8 mouse cellular contexts compared by ENCODE assay signal in the genomic region with DNA sequence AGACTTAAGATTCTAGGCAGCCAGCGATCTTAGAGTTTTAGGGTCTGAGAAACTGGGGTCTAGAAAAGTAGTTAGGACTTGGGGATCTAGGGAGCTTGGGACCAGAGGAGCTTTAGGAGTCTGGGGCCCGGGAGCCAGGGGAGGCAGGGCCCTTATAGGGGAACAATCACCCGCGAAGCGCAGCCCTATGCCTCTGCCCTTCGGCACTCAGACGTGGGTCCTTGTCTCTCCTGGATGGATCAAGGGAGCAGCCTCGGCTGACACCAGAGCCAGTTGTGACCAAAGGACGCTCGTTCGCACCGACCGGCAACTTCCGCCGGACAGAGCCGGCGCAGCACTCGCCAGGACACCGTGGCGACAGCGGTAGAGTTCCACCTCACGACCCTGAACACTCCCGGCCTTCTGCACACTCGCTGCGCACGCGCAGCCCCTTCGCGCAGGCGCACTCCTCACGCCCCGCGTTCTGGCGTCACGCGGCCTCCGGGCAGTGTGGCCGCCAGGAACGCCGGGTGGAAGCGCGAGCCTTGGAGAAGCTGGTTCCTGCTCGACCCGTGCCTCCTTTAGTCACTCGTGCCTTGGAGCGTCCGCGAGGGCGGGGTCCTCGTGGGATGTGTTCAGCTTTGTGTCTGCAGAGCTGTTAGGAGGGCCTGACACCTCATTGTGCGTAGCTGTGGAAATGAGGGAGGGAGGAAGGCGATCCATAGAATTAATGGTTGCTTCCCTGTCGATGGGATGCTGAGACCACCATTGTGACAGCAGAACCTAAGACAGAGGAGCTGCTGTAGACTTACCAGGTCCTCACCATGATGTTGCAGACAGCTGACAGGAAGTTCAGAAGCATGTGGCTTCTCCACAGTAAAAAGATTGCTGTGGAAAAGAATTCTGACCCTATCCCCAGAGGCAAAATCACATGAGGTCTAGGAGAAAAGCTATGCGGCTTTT. TPM values are rescaled to one million over a fixed set of nuclear protein-coding genes. Genes with fewer than 3 reads are reported as not detected.
DNase-seq lines count a peak whose midpoint lies in the region; ATAC-seq and TF ChIP-seq lines count a peak whose summit lies in the region.

No protein-coding gene starts in this region.

- H3K4me1 ChIP-seq in cortical plate, adult 2 months (ENCODE audit: control insufficient read depth, insufficient read depth, low read length) = peaks cover 2% of the 10 kb centered on the region; the same call in 1 of the 2 replicates

- DNase-seq in adipocyte (ENCODE audit: low spot score) = peak; percentile 94
- DNase-seq in gastrocnemius, adult 8-10 months (ENCODE audit: low spot score in 2 of 2) = peak; percentile 88 to 92
- peak; percentile 90 for DNase-seq in hindlimb bud, embryonic 11.5 days (ENCODE audit: extremely low spot score, low read depth, low spot score)
- DNase-seq in left cerebral cortex, adult 8-10 months (ENCODE audit: low spot score in 2 of 2) = peak; percentile 92 to 93
- peak; percentile 96 for DNase-seq in right cerebral cortex, adult 18-20 months
- DNase-seq in urinary bladder, adult 2 months (ENCODE audit: low spot score) = peak; percentile 94

- no peak for TF ChIP-seq CTCF in cortical plate, adult 2 months (IDR thresholded peaks at IDR 0.05; ENCODE audit: extremely low read depth, insufficient read depth, low read length)

- peak; percentile 96 for TF ChIP-seq POLR2A in cortical plate, adult 2 months (IDR thresholded peaks at IDR 0.05; ENCODE audit: extremely low read depth, insufficient read depth, low read length)

- peak overlapping the region; percentile 54 for H3K4me3 ChIP-seq in cortical plate, adult 2 months (ENCODE audit: insufficient read depth, low read length)

- H3K27ac ChIP-seq in cortical plate, adult 2 months (ENCODE audit: insufficient read depth, low read length) = peak overlapping the region; percentile 47

- ATAC-seq in megakaryocyte, adult 5-6 weeks (ENCODE audit: poor library complexity, severe bottlenecking) = peak; percentile 85

RNA-seq across cellular contexts. Expression of a gene that starts 14.8 kb away (rescaled TPM):
- polyA plus RNA-seq in cortical plate, adult 2 months (2012; rRNA removed) = 1.3 and 1.7 TPM in 2 replicates
- total RNA-seq in gastrocnemius, adult 8-10 months (2022) = under 1 TPM; 0.48 to 0.90 (median 0.58) TPM
- total RNA-seq in left cerebral cortex, adult 8-10 months (2022) = 1 to 10 TPM in 2 of 4 experiments, under 1 TPM in 2; 0.81 to 1.7 (median 1.1) TPM
- total RNA-seq in megakaryocyte, adult 5-6 weeks (2015) = 6.4 and 9.0 TPM in 2 replicates
- 3.9 and 4.7 TPM in 2 replicates for total RNA-seq in megakaryocyte, adult 5-6 weeks (2017)
- 18.0 and 20.5 TPM in 2 replicates for polyA plus RNA-seq in urinary bladder, adult 2 months (2012; rRNA removed)

RNA-seq across cellular contexts. Expression of a gene that starts 18.8 kb away (rescaled TPM):
- polyA plus RNA-seq in cortical plate, adult 2 months (2012; rRNA removed) = 168 and 178 TPM in 2 replicates
- 10 to 100 TPM; 41.6 to 42.5 (median 42.0) TPM for total RNA-seq in gastrocnemius, adult 8-10 months (2022)
- 100 to 1,000 TPM; 158 to 174 (median 171) TPM for total RNA-seq in left cerebral cortex, adult 8-10 months (2022)
- total RNA-seq in megakaryocyte, adult 5-6 weeks (2015) = 112 and 121 TPM in 2 replicates
- 112 and 118 TPM in 2 replicates for total RNA-seq in megakaryocyte, adult 5-6 weeks (2017)
- 149 and 150 TPM in 2 replicates for polyA plus RNA-seq in urinary bladder, adult 2 months (2012; rRNA removed)

RNA-seq across cellular contexts. Expression of a gene that starts 26.8 kb away (rescaled TPM):
- 129 and 131 TPM in 2 replicates for polyA plus RNA-seq in cortical plate, adult 2 months (2012; rRNA removed)
- total RNA-seq in gastrocnemius, adult 8-10 months (2022) = 10 to 100 TPM in 3 of 4 experiments, 1 to 10 TPM in 1; 9.8 to 18.4 (median 12.5) TPM
- 100 to 1,000 TPM; 252 to 327 (median 295) TPM for total RNA-seq in left cerebral cortex, adult 8-10 months (2022)
- 0.41 and 1.2 TPM in 2 replicates for total RNA-seq in megakaryocyte, adult 5-6 weeks (2015)
- 0.20 and 0.22 TPM in 2 replicates for total RNA-seq in megakaryocyte, adult 5-6 weeks (2017)
- 33.2 and 42.5 TPM in 2 replicates for polyA plus RNA-seq in urinary bladder, adult 2 months (2012; rRNA removed)

RNA-seq across cellular contexts. Expression of a gene that starts 49.0 kb away (rescaled TPM):
- polyA plus RNA-seq in cortical plate, adult 2 months (2012; rRNA removed) = 25.6 and 29.3 TPM in 2 replicates
- total RNA-seq in gastrocnemius, adult 8-10 months (2022) = 10 to 100 TPM; 22.2 to 26.3 (median 24.3) TPM
- 10 to 100 TPM; 16.8 to 26.8 (median 23.8) TPM for total RNA-seq in left cerebral cortex, adult 8-10 months (2022)
- 116 and 130 TPM in 2 replicates for total RNA-seq in megakaryocyte, adult 5-6 weeks (2015)
- total RNA-seq in megakaryocyte, adult 5-6 weeks (2017) = 122 and 162 TPM in 2 replicates
- 62.6 and 71.8 TPM in 2 replicates for polyA plus RNA-seq in urinary bladder, adult 2 months (2012; rRNA removed)

Comparison
In these comparisons a context has a peak if more than half of its experiments do, and no peak if none do; other contexts are left out.
1. Peak in every context shown above with its lines: DNase-seq, ATAC-seq, H3K4me3 ChIP-seq and H3K27ac ChIP-seq.
2. RNA of a gene that starts 26.8 kb away (total RNA-seq): 252 to 327 TPM in left cerebral cortex, adult 8-10 months; 9.8 to 18.4 TPM in gastrocnemius, adult 8-10 months and 0.20 to 1.2 TPM in megakaryocyte, adult 5-6 weeks; every median in the first group is over 10 times any median in the second.